Mouse (Mus musculus) kidney, postnatal 0 days (tissue): ENCODE data around the gene Lclat1. TPM values are rescaled to one million over a fixed set of nuclear protein-coding genes. Genes with fewer than 3 reads are reported as not detected.

Experiments
- ATAC-seq: fragments of 200-750 bp; cut with Nextera tagmentation; replicated peaks from 2 replicates; pipeline ENCODE4 v1.8.0; 2017; ENCODE audit warnings: low read depth, moderate number of reproducible peaks, moderate TSS enrichment, moderate library complexity; ENCODE audit not compliant: low FRiP score
- DNase-seq: peaks from one replicate; pipeline ENCODE4 v3.0.0-alpha.2; 2016; ENCODE audit warnings: low spot score
- H3K27ac ChIP-seq: fragments of 300-500 bp; sonication (generic); 2 replicates; pipeline ENCODE4 v1.5.1; 2014; ENCODE audit warnings: mild to moderate bottlenecking
- H3K27me3 ChIP-seq: fragments of 300-500 bp; sonication (generic); 2 replicates; pipeline ENCODE4 v1.6.1; 2014; ENCODE audit warnings: low read length, mixed read lengths; ENCODE audit not compliant: insufficient read depth
- H3K36me3 ChIP-seq: fragments of 300-500 bp; sonication (generic); 2 replicates; pipeline ENCODE4 v1.6.1; 2014; ENCODE audit warnings: low read length, mixed read lengths; ENCODE audit not compliant: insufficient read depth
- H3K4me1 ChIP-seq: fragments of 300-500 bp; sonication (generic); replicated peaks from 2 replicates; pipeline ENCODE4 v1.6.1; 2014; ENCODE audit warnings: antibody characterized with exemption, low read length, mixed read lengths; ENCODE audit not compliant: insufficient read depth
- H3K4me2 ChIP-seq: fragments of 300-500 bp; sonication (generic); 2 replicates; pipeline ENCODE4 v1.6.1; 2014; ENCODE audit warnings: mild to moderate bottlenecking, low read length, moderate library complexity, mixed read lengths
- H3K4me3 ChIP-seq: fragments of 300-500 bp; sonication (generic); replicated peaks from 2 replicates; pipeline ENCODE4 v1.5.1; 2014; ENCODE audit warnings: low read depth, low read length
- H3K9ac ChIP-seq: fragments of 300-500 bp; sonication (generic); 2 replicates; pipeline ENCODE4 v1.6.1; 2014; ENCODE audit warnings: low read depth, low read length
- H3K9me3 ChIP-seq: fragments of 300-500 bp; sonication (generic); replicated peaks from 2 replicates; pipeline ENCODE4 v1.6.1; 2016; ENCODE audit warnings: low read length, inconsistent platforms, mixed read lengths
- CTCF ChIP-seq: IDR thresholded peaks from 2 replicates; pipeline ENCODE4 v1.5.1; 2016; ENCODE audit warnings: antibody characterized with exemption, low read depth, mild to moderate bottlenecking, moderate library complexity
- WGBS: fragments of 180-500 bp; shearing (Covaris S2); extraction: QIAGEN DNeasy Blood & Tissue Kit; methylation state at CpG from one replicate; pipeline ENCODE4 v1.1.7; 2014; 5-methylcytosine and 5-hydroxymethylcytosine counted together
- polyA plus RNA-seq: library from polyadenylated mRNA; unstranded; fragments of >200 nt; fragmentation: Nextera tagmentation; extraction: Ambion mirVana; gene quantifications from 2 replicates; pipeline ENCODE4 v1.2.1, GENCODE M21; 2015

The Lclat1 gene
- 12.5 and 14.5 TPM in 2 replicates for polyA plus RNA-seq

- no peaks in the 10 kb centered on the region for H3K9me3 ChIP-seq
- peak within 1 kb of the TSS; percentile 92 for H3K4me2 ChIP-seq
- H3K4me3 ChIP-seq, result peak within 1 kb of the TSS; percentile 85
- ATAC-seq, result peak; percentile 99
- TF ChIP-seq CTCF, result no peak
- H3K9ac ChIP-seq, result peak within 1 kb of the TSS; percentile 87
- 4% methylated on average over 49 of the region's 51 CpGs for WGBS
- no peaks in the 10 kb centered on the region for H3K4me1 ChIP-seq
- no peaks in the 10 kb centered on the region for H3K36me3 ChIP-seq
- peak within 1 kb of the TSS; percentile 84 for H3K27ac ChIP-seq
- H3K27me3 ChIP-seq, result no peaks in the 10 kb centered on the region
- DNase-seq, result peak; percentile 97
Observed at GRCm38 (mm10) chr17:73107158-73108157, at the start of gene Lclat1. Lclat1 (plus strand) TSS chr17:73107985.

GRCm38 (mm10) chr17:73058319-73058718 lies 49.5 kb upstream of the Lclat1 start:
- no peaks in the 10 kb centered on the region for H3K9me3 ChIP-seq
- TF ChIP-seq CTCF, result no peak
- ATAC-seq, result no peak
- H3K4me3 ChIP-seq, result no peak overlapping the region
- H3K9ac ChIP-seq, result no peak overlapping the region
- H3K4me1 ChIP-seq, result 0 out of 2 replicates have a peak, but pooled peaks cover 4% of the 10 kb centered on the region
- DNase-seq, result no peak
- no peaks in the 10 kb centered on the region for H3K27me3 ChIP-seq
- WGBS, result 60% methylated on average over 5 of the region's 5 CpGs
- H3K36me3 ChIP-seq, result no peaks in the 10 kb centered on the region
- H3K4me2 ChIP-seq, result no peak overlapping the region
- no peak overlapping the region for H3K27ac ChIP-seq

- Histone ChIP-seq H3K36me3 (no peaks in the 10 kb centered on the region), H3K9ac (no peak overlapping the region), H3K4me3 (no peak overlapping the region), H3K9me3 (no peaks in the 10 kb centered on the region), H3K27ac (peak overlapping the region; percentile 70), H3K4me1 (no peaks in the 10 kb centered on the region), H3K27me3 (no peaks in the 10 kb centered on the region), H3K4me2 (no peak overlapping the region)
- peak; percentile 84 for DNase-seq
- WGBS, result 45% methylated on average over 3 of the region's 3 CpGs
- ATAC-seq, result peak; percentile 77
- TF ChIP-seq CTCF, result no peak
Observed at GRCm38 (mm10) chr17:73060224-73060896, 47.4 kb upstream of the Lclat1 start.

- Histone ChIP-seq H3K36me3 (no peaks in the 10 kb centered on the region), H3K9me3 (no peaks in the 10 kb centered on the region), H3K27me3 (no peaks in the 10 kb centered on the region), H3K4me1 (no peaks in the 10 kb centered on the region), H3K27ac (peak overlapping the region; percentile 62; the same call in 1 of the 2 replicates), H3K4me2 (no peak overlapping the region), H3K9ac (no peak overlapping the region), H3K4me3 (no peak overlapping the region)
- DNase-seq (no peak), ATAC-seq (no peak)
- no peak for TF ChIP-seq CTCF
- 49% methylated on average over 8 of the region's 8 CpGs for WGBS
Observed at GRCm38 (mm10) chr17:73060897-73061252, 46.9 kb upstream of the Lclat1 start.

- no peak overlapping the region for H3K4me3 ChIP-seq
- no peak for DNase-seq
- 68% methylated on average over 1 of the region's 1 CpGs for WGBS
- no peaks in the 10 kb centered on the region for H3K36me3 ChIP-seq
- no peak for ATAC-seq
- H3K9me3 ChIP-seq, result no peaks in the 10 kb centered on the region
- H3K4me2 ChIP-seq, result no peak overlapping the region
- no peaks in the 10 kb centered on the region for H3K27me3 ChIP-seq
- H3K4me1 ChIP-seq, result 0 out of 2 replicates have a peak, but pooled peaks cover 8% of the 10 kb centered on the region
- H3K27ac ChIP-seq, result no peak overlapping the region
- no peak for TF ChIP-seq CTCF
- no peak overlapping the region for H3K9ac ChIP-seq
Observed at GRCm38 (mm10) chr17:73062701-73063100, 45.1 kb upstream of the Lclat1 start.

GRCm38 (mm10) chr17:73063299-73063698 lies 44.5 kb upstream of the Lclat1 start:
- Histone ChIP-seq H3K9me3 (no peaks in the 10 kb centered on the region), H3K4me3 (no peak overlapping the region), H3K4me2 (no peak overlapping the region), H3K27me3 (no peaks in the 10 kb centered on the region), H3K4me1 (0 out of 2 replicates have a peak, but pooled peaks cover 11% of the 10 kb centered on the region), H3K9ac (no peak overlapping the region), H3K36me3 (no peaks in the 10 kb centered on the region), H3K27ac (no peak overlapping the region)
- 34% methylated on average over 2 of the region's 2 CpGs for whole genome bisulfite sequencing
- ATAC-seq (no peak), DNase-seq (no peak)
- TF ChIP-seq CTCF, result no peak
